Mouse (Mus musculus): ENCODE measurements at regions not wholly inside any gene's neighbourhood (a gene's known extent, or its start where the extent isn't known, plus 50 kb on each side); places are given as distances from the start of the nearest gene placed in this dataset.

DNA sequence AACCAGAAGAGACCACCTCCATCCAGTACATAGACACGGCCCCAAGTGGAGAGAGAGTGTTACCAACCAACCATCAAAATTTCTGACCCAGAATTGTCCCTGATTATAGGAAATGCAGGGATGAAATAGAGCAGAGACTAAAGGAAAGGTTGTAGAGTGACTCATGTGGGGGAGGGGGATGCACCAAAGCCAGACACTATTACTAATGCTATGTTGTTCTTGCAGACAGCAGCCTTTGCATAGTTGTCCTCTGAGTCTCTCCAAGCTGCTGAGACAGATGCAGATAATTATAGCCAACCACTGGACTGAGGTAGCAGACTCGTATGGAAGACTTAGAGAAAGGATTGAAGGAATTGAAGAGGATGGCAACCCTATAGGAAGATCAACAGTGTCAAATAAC lies 274.6 kb upstream of the 4930595M18Rik start:
- no peak for DNase-seq (ENCODE audit: low spot score in 2 of 2)

DNA sequence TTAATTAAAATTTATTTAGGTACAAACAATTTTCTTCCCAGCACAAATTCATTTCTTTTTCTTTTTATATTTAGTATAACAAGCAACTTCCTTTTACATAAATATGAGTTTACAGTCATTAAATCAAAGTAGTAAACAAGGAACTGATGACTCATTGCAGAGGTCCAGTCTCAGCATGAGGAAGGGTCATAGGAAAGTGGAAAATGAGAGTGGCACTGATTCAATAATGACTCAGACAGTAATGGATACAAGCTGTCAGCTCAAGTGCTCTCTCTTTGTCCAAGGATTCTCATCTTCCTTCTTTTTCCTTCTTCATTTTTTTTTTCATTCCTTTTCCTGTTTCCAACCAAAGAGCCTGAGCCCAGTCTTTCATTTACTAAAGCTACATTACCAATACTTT lies 271.9 kb upstream of the 4930595M18Rik start:
- DNase-seq (ENCODE audit: low spot score in 2 of 2), result no peak

- DNase-seq (ENCODE audit: low spot score in 2 of 2), result peak; percentile 5 to 20
Observed at GRCm38 (mm10) chrX:81704023-81704422, 246.1 kb upstream of the 4930595M18Rik start.
